Mouse (Mus musculus) heart, postnatal 0 days (tissue): ENCODE data around the gene Col8a1.

ENCODE experiments used
- CTCF ChIP-seq: IDR thresholded peaks from 2 replicates; pipeline ENCODE4 v1.5.1; 2016; ENCODE audit warnings: antibody characterized with exemption, control low read depth, low read depth
- EP300 ChIP-seq: IDR thresholded peaks from 2 replicates; pipeline ENCODE4 v1.6.1; 2016; ENCODE audit warnings: antibody characterized with exemption, low read depth

- no peak for TF ChIP-seq CTCF
- no peak for TF ChIP-seq EP300
Measured at GRCm38 (mm10) chr16:57693906-57694522, 60.5 kb downstream of the Col8a1 start.
